Mouse (Mus musculus) hindbrain, embryonic 11.5 days (tissue): Measurements from ENCODE around the gene Eef2k. TPM values are rescaled to one million over a fixed set of nuclear protein-coding genes. Genes with fewer than 3 reads are reported as not detected.

Source experiments
- ATAC-seq: fragments of 200-750 bp; cut with Nextera tagmentation; 2 replicates; pipeline ENCODE4 v1.8.0; 2017; ENCODE audit warnings: mild to moderate bottlenecking, moderate TSS enrichment, moderate library complexity; ENCODE audit not compliant: low FRiP score
- DNase-seq: peaks from one replicate; pipeline ENCODE4 v3.0.0-alpha.2; 2015; ENCODE audit warnings: low spot score
- H3K27ac ChIP-seq: fragments of 300-500 bp; sonication (generic); 2 replicates; pipeline ENCODE4 v1.5.1; 2014; ENCODE audit warnings: mild to moderate bottlenecking, low read depth, low read length
- H3K27me3 ChIP-seq: fragments of 300-500 bp; sonication (generic); 2 replicates; pipeline ENCODE4 v1.6.1; 2014; ENCODE audit warnings: mild to moderate bottlenecking, low read length, moderate library complexity, mixed read lengths; ENCODE audit not compliant: control insufficient read depth, insufficient read depth
- H3K36me3 ChIP-seq: fragments of 300-500 bp; sonication (generic); 2 replicates; pipeline ENCODE4 v1.6.1; 2014; ENCODE audit warnings: mild to moderate bottlenecking, low read length, moderate library complexity, mixed read lengths; ENCODE audit not compliant: control insufficient read depth, insufficient read depth
- H3K4me1 ChIP-seq: fragments of 300-500 bp; sonication (generic); replicated peaks from 2 replicates; pipeline ENCODE4 v1.6.1; 2014; ENCODE audit warnings: low read length, mixed read lengths; ENCODE audit not compliant: control insufficient read depth, insufficient read depth
- H3K4me2 ChIP-seq: fragments of 300-500 bp; sonication (generic); replicated peaks from 2 replicates; pipeline ENCODE4 v1.6.1; 2014; ENCODE audit warnings: mild to moderate bottlenecking, low read depth, low read length
- H3K4me3 ChIP-seq: fragments of 300-500 bp; sonication (generic); 2 replicates; pipeline ENCODE4 v1.5.1; 2014; ENCODE audit warnings: low read depth, low read length
- H3K9ac ChIP-seq: fragments of 300-500 bp; sonication (generic); 2 replicates; pipeline ENCODE4 v1.6.1; 2014; ENCODE audit warnings: low read depth, low read length
- H3K9me3 ChIP-seq: fragments of 300-500 bp; sonication (generic); 2 replicates; pipeline ENCODE4 v1.6.1; 2016; ENCODE audit warnings: low read length; ENCODE audit not compliant: control insufficient read depth
- WGBS: fragments of 180-500 bp; shearing (Covaris S2); extraction: QIAGEN DNeasy Blood & Tissue Kit; methylation state at CpG from one replicate; pipeline ENCODE4 v1.1.7; 2014; 5-methylcytosine and 5-hydroxymethylcytosine counted together
- polyA plus RNA-seq: library from polyadenylated mRNA; unstranded; fragments of >200 nt; fragmentation: Nextera tagmentation; extraction: Ambion mirVana; gene quantifications from 2 replicates; pipeline ENCODE4 v1.2.1, GENCODE M21; 2014

Eef2k gene
- polyA plus RNA-seq, 1 experiment from 2014 or later, result 8.5 TPM

DNA sequence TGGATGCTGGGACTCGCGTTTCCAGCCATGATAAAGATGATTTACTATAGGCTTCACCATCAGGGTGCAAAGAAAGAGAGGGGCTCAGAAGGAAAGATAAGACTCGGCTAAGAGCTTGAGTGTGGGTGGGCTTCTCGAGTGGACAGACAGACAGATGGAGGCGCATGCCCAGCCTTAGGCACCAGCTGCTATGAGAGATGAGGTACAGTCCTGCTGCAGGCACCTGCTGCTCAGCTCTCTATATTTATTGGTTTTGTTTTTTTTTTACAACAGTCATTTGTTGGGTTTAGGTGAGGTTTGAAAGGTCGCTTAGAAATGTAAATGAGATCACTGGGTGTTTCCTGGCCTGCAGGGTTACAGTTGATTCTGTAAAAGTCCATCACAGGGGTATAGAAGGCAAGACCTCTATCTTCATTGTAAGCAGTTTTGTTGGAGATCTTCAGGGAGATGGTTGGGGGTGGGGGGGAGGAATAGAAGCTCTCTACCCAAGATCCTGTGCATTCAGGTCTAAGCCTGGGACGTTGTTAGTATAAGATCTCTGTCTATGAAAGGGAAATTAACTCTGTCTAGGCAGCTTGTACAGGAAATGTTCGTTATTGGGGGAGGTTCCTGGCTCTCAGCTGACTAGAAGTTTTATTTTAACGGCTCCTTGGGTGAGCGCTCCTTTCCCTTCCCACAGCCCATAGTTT lies 18.3 kb downstream of the Eef2k start:
- no peak for ATAC-seq
- DNase-seq, result no peak
- H3K4me3 ChIP-seq, result no peak overlapping the region
- no peak overlapping the region for H3K9ac ChIP-seq
- no peaks in the 10 kb centered on the region for H3K27me3 ChIP-seq
- no peak overlapping the region for H3K27ac ChIP-seq
- H3K9me3 ChIP-seq, result no peaks in the 10 kb centered on the region
- 63% methylated on average over 10 of the region's 10 CpGs for WGBS
- H3K4me1 ChIP-seq, result peaks cover 6% of the 10 kb centered on the region
- H3K4me2 ChIP-seq, result no peak overlapping the region
- H3K36me3 ChIP-seq, result no peaks in the 10 kb centered on the region

DNA sequence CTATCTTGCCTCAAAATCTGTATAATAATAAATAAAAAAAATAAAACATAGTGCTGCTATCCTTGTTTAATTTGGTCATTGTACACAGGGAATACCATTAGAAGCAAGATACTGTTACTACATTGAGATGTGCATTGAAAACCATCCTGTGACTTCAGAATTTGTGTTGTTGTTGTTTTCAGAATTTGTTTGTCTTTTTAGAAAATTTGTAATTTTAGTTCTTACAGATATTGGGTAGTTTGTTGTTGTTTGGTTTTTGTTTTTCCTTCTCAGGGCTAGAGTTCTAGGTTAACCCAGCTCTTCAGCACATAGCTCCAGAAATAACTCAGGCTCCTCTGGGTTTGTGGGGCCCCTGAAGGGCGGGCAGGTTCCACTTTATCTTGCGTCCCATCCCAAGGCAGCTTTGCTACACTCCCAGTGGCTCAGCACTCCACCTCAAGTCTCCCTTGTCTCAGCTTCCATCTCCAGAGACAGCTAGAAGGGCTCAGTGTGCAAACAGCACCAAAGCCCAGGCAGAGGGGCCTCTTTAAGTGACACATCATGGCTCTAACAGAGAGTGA lies 18.9 kb downstream of the Eef2k start:
- H3K9me3 ChIP-seq, result no peaks in the 10 kb centered on the region
- 34% methylated on average over 2 of the region's 2 CpGs for WGBS
- no peak overlapping the region for H3K4me3 ChIP-seq
- H3K27me3 ChIP-seq, result no peaks in the 10 kb centered on the region
- no peak overlapping the region for H3K27ac ChIP-seq
- no peak overlapping the region for H3K4me2 ChIP-seq
- H3K9ac ChIP-seq, result no peak overlapping the region
- peaks cover 7% of the 10 kb centered on the region for H3K4me1 ChIP-seq
- DNase-seq (no peak), ATAC-seq (no peak)
- H3K36me3 ChIP-seq, result no peaks in the 10 kb centered on the region

DNA sequence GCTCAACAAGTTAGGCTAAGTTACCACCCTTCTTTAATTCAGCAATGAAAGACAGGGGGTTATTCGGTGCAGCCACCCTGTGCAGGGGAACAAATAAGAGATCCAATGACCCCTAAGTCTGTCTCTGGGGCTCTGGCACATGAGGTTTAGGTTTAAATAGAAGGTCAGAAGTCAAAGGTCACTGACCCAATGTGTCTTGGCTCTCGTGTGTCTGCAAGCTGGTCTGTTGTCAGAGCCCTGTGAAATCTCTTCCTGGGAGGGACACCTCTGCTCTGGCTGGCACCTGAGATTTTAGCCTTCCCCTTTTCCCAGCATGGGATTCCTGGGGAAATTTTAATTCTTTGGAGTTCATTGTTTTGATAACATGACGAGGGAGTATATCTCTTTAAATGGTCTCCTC lies 19.6 kb downstream of the Eef2k start:
- WGBS, result 11% methylated on average over 3 of the region's 3 CpGs
- no peak overlapping the region for H3K27ac ChIP-seq
- no peaks in the 10 kb centered on the region for H3K36me3 ChIP-seq
- DNase-seq, result peak; percentile 23
- H3K9me3 ChIP-seq, result no peaks in the 10 kb centered on the region
- no peak overlapping the region for H3K4me2 ChIP-seq
- ATAC-seq, result no peak
- no peak overlapping the region for H3K4me3 ChIP-seq
- peaks cover 7% of the 10 kb centered on the region for H3K4me1 ChIP-seq
- no peaks in the 10 kb centered on the region for H3K27me3 ChIP-seq
- H3K9ac ChIP-seq, result no peak overlapping the region

DNA sequence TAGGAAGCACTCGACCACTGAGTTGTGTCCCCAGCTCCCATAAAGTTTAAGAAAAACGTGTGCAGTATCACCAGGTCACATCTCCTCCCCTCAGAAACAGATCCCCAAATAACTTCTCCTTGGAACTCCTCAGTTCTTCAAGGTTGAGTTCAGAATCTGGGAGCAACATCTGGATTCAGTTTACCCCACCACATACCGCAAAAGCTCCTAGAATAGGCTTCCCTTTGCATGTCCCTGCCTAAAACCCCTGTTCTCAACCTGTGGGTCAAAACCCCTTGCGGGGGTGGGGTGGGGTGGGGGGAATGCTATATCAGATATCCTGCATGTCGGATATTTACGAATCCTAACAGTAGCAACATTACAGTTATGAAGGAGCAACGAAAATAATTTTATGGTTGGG lies 20.0 kb downstream of the Eef2k start:
- ATAC-seq (no peak), DNase-seq (peak; percentile 9)
- no peak overlapping the region for H3K4me3 ChIP-seq
- H3K27ac ChIP-seq, result no peak overlapping the region
- no peaks in the 10 kb centered on the region for H3K27me3 ChIP-seq
- no peak overlapping the region for H3K4me2 ChIP-seq
- peaks cover 7% of the 10 kb centered on the region for H3K4me1 ChIP-seq
- 52% methylated on average over 7 of the region's 7 CpGs for WGBS
- no peaks in the 10 kb centered on the region for H3K9me3 ChIP-seq
- H3K36me3 ChIP-seq, result no peaks in the 10 kb centered on the region
- no peak overlapping the region for H3K9ac ChIP-seq

DNA sequence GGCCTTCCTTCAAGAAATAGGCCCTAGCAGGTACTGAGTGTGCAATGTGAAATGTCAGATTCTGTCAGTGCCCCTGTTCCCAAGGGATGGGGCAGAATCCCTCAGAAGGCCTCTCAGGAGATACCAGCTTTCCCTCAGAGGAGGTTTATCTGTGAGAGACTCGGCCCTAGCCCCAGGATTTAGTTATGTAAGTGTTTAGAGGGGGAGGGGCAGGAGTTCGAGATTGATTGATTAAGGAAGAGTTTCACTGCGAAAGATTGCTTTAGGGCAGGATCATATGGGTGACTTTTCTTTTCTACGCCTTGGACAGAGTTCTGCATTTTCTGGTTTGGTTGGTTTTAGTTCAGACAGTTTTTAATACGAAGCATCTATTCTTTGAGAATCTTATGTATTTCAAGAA lies 20.8 kb downstream of the Eef2k start:
- ATAC-seq (no peak), DNase-seq (peak; percentile 35)
- Histone ChIP-seq H3K4me3 (no peak overlapping the region), H3K27ac (no peak overlapping the region), H3K9me3 (no peaks in the 10 kb centered on the region), H3K9ac (no peak overlapping the region), H3K36me3 (no peaks in the 10 kb centered on the region), H3K27me3 (no peaks in the 10 kb centered on the region), H3K4me1 (peaks cover 7% of the 10 kb centered on the region), H3K4me2 (no peak overlapping the region)
- WGBS, result 37% methylated on average over 5 of the region's 5 CpGs

DNA sequence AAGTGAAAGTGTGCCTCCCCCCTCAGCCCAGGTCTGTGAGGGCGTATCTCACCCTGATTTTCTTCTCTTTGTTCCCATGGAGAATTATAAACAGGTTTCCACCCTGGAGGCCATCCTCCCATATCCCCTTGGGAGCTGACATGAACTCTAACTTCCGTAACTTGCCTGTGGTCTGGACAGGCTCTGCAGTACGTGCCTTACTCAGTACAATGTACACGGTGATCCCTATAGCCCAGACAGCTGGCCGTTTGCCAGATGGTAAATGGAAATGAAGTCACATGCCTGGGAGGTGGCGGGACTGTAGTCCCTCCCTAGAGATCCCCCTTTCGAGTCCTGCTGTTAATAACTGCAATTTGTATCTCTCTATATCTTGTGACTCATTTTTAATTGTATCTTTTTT lies 22.5 kb downstream of the Eef2k start:
- Histone ChIP-seq H3K36me3 (no peaks in the 10 kb centered on the region), H3K9ac (no peak overlapping the region), H3K4me2 (no peak overlapping the region), H3K4me1 (peaks cover 7% of the 10 kb centered on the region), H3K4me3 (no peak overlapping the region), H3K27me3 (no peaks in the 10 kb centered on the region), H3K27ac (0 out of 2 replicates have a peak overlapping the region, but pooled peaks have one; percentile 42), H3K9me3 (no peaks in the 10 kb centered on the region)
- ATAC-seq, result peak; percentile 87
- 7% methylated on average over 7 of the region's 7 CpGs for WGBS
- peak; percentile 80 for DNase-seq

DNA sequence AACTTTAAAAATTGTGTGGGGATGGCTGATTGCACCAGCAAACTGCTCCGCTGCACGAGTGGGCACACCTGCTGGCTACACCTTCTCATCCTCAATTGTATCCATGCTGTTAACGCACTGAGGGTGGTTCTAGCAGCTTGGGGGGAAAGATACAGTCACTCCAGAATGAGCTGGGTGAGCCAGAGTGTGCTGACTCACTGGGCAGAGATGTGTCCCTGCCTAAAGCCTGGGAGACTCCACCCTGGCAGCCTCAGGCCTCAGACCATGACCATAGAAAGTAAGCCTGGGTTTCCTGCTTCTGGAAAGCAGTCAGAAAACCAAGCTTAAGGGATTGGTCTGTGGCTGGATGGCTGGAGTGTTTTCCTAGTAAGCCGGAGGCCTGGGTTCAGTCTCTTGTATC lies 23.2 kb downstream of the Eef2k start:
- Histone ChIP-seq H3K9ac (no peak overlapping the region), H3K4me3 (no peak overlapping the region), H3K27me3 (no peaks in the 10 kb centered on the region), H3K4me2 (no peak overlapping the region), H3K4me1 (peaks cover 7% of the 10 kb centered on the region), H3K27ac (peak overlapping the region; percentile 62), H3K9me3 (no peaks in the 10 kb centered on the region), H3K36me3 (no peaks in the 10 kb centered on the region)
- 48% methylated on average over 4 of the region's 4 CpGs for WGBS
- ATAC-seq (no peak), DNase-seq (peak; percentile 11)

DNA sequence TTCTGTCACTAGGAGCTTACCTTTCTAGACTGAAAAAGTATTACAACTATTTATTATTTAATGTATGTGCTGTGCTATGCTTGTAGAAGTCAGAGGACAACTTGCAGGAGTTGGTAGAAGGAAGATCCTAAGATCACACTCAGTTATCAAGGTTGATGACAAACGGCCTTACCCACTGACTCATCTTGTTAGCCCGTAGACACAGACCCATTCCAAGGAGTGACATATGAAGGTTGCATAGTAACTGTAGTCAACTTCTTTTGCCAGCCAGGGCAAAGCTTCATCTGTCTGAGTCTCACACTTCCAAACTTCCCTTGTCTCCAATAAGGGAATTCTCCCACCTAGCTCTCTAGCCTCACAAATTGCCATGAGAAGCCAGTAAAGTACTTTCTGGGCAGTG lies 24.1 kb downstream of the Eef2k start:
- no peak for ATAC-seq
- Histone ChIP-seq H3K36me3 (no peaks in the 10 kb centered on the region), H3K4me3 (no peak overlapping the region), H3K27ac (no peak overlapping the region), H3K9ac (no peak overlapping the region), H3K4me2 (no peak overlapping the region), H3K9me3 (no peaks in the 10 kb centered on the region), H3K4me1 (peaks cover 7% of the 10 kb centered on the region), H3K27me3 (no peaks in the 10 kb centered on the region)
- WGBS, result 72% methylated on average over 2 of the region's 2 CpGs
- no peak for DNase-seq

DNA sequence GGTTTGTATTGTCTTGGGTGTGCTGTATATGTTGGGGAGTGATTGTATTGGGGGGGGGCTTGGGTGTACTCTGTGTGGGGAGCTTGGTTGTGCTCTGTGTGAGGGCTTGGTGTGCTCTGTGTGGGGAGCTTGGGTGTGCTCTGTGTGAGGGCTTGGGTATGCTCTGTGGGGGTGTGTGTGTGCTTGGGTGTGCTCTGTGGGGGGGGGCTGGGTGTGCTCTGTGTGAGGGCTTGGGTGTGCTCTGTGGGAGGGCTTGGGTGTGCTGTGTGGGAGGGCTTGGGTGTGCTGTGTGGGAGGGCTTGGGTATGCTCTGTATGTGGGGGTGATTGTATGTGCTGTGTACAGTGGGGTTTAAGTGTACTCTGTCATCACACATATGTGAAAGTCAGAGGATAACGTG lies 25.1 kb downstream of the Eef2k start:
- Histone ChIP-seq H3K27ac (no peak overlapping the region), H3K9ac (no peak overlapping the region), H3K4me2 (no peak overlapping the region), H3K4me1 (peaks cover 7% of the 10 kb centered on the region), H3K4me3 (no peak overlapping the region), H3K36me3 (no peaks in the 10 kb centered on the region), H3K9me3 (no peaks in the 10 kb centered on the region), H3K27me3 (no peaks in the 10 kb centered on the region)
- no peak for ATAC-seq
- no peak for DNase-seq
- WGBS, result 69% methylated on average over 1 of the region's 1 CpGs
